In genomic region chr13:92426294-92427051, GRCm38 (mm10) we compare ENCODE assay signal across 9 mouse cellular contexts. TPM values are rescaled to one million over a fixed set of nuclear protein-coding genes. Genes with fewer than 3 reads are reported as not detected.
A peak's percentile ranks its signal among the peaks of the same experiment; 100 is the strongest.
DNase-seq lines count a peak whose midpoint lies in the region; ATAC-seq and TF ChIP-seq lines count a peak whose summit lies in the region.
"Had no signal": no experiment of that assay in that cellular context is flagged by ENCODE, and none has a peak within 500 bp of the region (broad histone marks: within the 10 kb centered on the region; RNA-seq: fewer than 3 reads in every experiment).

No protein-coding gene starts in this region.

- H3K27ac ChIP-seq in ES-Bruce4 (ENCODE audit: insufficient read depth, low read length): no peak overlapping the region
- no peak overlapping the region for H3K27ac ChIP-seq in heart, embryonic 16.5 days (ENCODE audit: low read length)
- no peak overlapping the region; the same call in 1 of the 2 replicates for H3K27ac ChIP-seq in midbrain, embryonic 13.5 days

- DNase-seq in gastrocnemius, postnatal 14 days: peak; percentile 10
- DNase-seq in gastrocnemius, adult 18-20 months (ENCODE audit: low spot score): no peak
- DNase-seq in cerebellum, postnatal 36 days: peak; percentile 45 to 49
- peak; percentile 13 to 24 for DNase-seq in layer of hippocampus, postnatal 25 days (ENCODE audit: extremely low spot score in 1 of 2, low spot score in 1 of 2)
- DNase-seq in urinary bladder, adult 2 months (ENCODE audit: low spot score): no peak

- no peaks in the 10 kb centered on the region for H3K4me1 ChIP-seq in ES-Bruce4 (ENCODE audit: control insufficient read depth, insufficient read depth, low read length)
- peaks cover 12% of the 10 kb centered on the region for H3K4me1 ChIP-seq in heart, embryonic 16.5 days (ENCODE audit: control insufficient read depth, insufficient read depth, low read length)
- peaks cover 18% of the 10 kb centered on the region for H3K4me1 ChIP-seq in midbrain, embryonic 13.5 days (replicated peaks)

- peak overlapping the region; percentile 99 for H3K4me2 ChIP-seq in heart, embryonic 16.5 days (ENCODE audit: low read depth, low read length)
- H3K4me2 ChIP-seq in midbrain, embryonic 13.5 days (replicated peaks): peak overlapping the region; percentile 99

- no peaks in the 10 kb centered on the region for H3K36me3 ChIP-seq in ES-Bruce4 (ENCODE audit: control insufficient read depth, insufficient read depth, low read length, poor library complexity, severe bottlenecking)
- no peaks in the 10 kb centered on the region for H3K36me3 ChIP-seq in heart, embryonic 16.5 days (ENCODE audit: control insufficient read depth, insufficient read depth)
- H3K36me3 ChIP-seq in midbrain, embryonic 13.5 days: no peaks in the 10 kb centered on the region

- H3K27me3 ChIP-seq in ES-Bruce4 (ENCODE audit: control insufficient read depth, insufficient read depth, low read length, poor library complexity, severe bottlenecking): peaks cover 13% of the 10 kb centered on the region
- H3K27me3 ChIP-seq in heart, embryonic 16.5 days (ENCODE audit: control insufficient read depth, insufficient read depth, low read length): peaks cover 49% of the 10 kb centered on the region
- H3K27me3 ChIP-seq in midbrain, embryonic 13.5 days: peaks cover 66% of the 10 kb centered on the region

- TF ChIP-seq CTCF in ES-Bruce4 (IDR thresholded peaks at IDR 0.05; ENCODE audit: low read depth, low read length): no peak

- peak overlapping the region; percentile 74 for H3K4me3 ChIP-seq in ES-Bruce4 (ENCODE audit: low read depth, low read length)
- peak overlapping the region; percentile 68 for H3K4me3 ChIP-seq in heart, embryonic 16.5 days (ENCODE audit: low read length)
- peak overlapping the region; percentile 70 for H3K4me3 ChIP-seq in midbrain, embryonic 13.5 days (replicated peaks)

- peak; percentile 39; the same call in 1 of the 2 replicates for ATAC-seq in heart, embryonic 16.5 days (replicated peaks; ENCODE audit: extremely low read depth, insufficient read depth, low FRiP score)
- peak; percentile 82 for ATAC-seq in midbrain, embryonic 13.5 days

- peak overlapping the region; percentile 42 for H3K9ac ChIP-seq in ES-Bruce4 (ENCODE audit: low read depth, poor library complexity, severe bottlenecking)
- peak overlapping the region; percentile 60 for H3K9ac ChIP-seq in heart, embryonic 16.5 days (ENCODE audit: low read length)
- peak overlapping the region; percentile 70 for H3K9ac ChIP-seq in midbrain, embryonic 13.5 days (replicated peaks)

- no peak for TF ChIP-seq EP300 in ES-Bruce4 (IDR thresholded peaks at IDR 0.05; ENCODE audit: insufficient read depth, low read depth, low read length)

- WGBS in heart, embryonic 16.5 days: under 1% methylated on average over 92 of the region's 92 CpGs
- WGBS in midbrain, embryonic 13.5 days: under 1% methylated on average over 90 of the region's 92 CpGs

- intact Hi-C loops in gastrocnemius, postnatal 14 days (cut with DNase I; ENCODE audit: low total_unique reads): no loop called here

- H3K9me3 ChIP-seq in ES-Bruce4 (replicated peaks; ENCODE audit: control insufficient read depth, insufficient read depth, low read length, poor library complexity, severe bottlenecking): no peaks in the 10 kb centered on the region
- H3K9me3 ChIP-seq in heart, embryonic 16.5 days (replicated peaks; ENCODE audit: control insufficient read depth, low read length): no peaks in the 10 kb centered on the region
- H3K9me3 ChIP-seq in midbrain, embryonic 13.5 days: no peaks in the 10 kb centered on the region

- TF ChIP-seq POLR2A in ES-Bruce4 (IDR thresholded peaks at IDR 0.05; ENCODE audit: insufficient read depth, low read length): no peak

RNA-seq across cellular contexts. Expression of gene Ankrd34b, which starts 0.8 kb away (rescaled TPM):
- not detected for total RNA-seq in gastrocnemius, postnatal 14 days (2021)
- not detected for total RNA-seq in gastrocnemius, adult 18-20 months (2021)
- 0.19 and 0.32 TPM in 2 replicates for polyA plus RNA-seq in ES-Bruce4 (2011; ENCODE audit: insufficient read depth, insufficient read length, low read depth, missing spikeins)
- polyA plus RNA-seq in heart, embryonic 16.5 days (2015; fragmentation: Nextera tagmentation; extraction: Ambion mirVana): 0.12 and 0.16 TPM in 2 replicates
- total RNA-seq in layer of hippocampus, postnatal 25 days (2021): 10 to 100 TPM; 13.7 to 14.2 TPM
- polyA plus RNA-seq in midbrain, embryonic 13.5 days (2015; fragmentation: Nextera tagmentation; extraction: Ambion mirVana): 0.99 and 1.4 TPM in 2 replicates
- polyA plus RNA-seq in urinary bladder, adult 2 months (2012; rRNA removed): not detected in 2 replicates
- polyA plus RNA-seq: C2C12 had no signal

RNA-seq across cellular contexts. Expression of gene Fam151b, which starts 57.3 kb away (rescaled TPM):
- 1 to 10 TPM; 2.4 to 2.5 TPM for total RNA-seq in gastrocnemius, postnatal 14 days (2021)
- total RNA-seq in gastrocnemius, adult 18-20 months (2021): 1 to 10 TPM; 1.8 to 2.5 TPM
- 0.67 and 1.7 TPM in 2 replicates for polyA plus RNA-seq in ES-Bruce4 (2011; ENCODE audit: insufficient read depth, insufficient read length, low read depth, missing spikeins)
- polyA plus RNA-seq in heart, embryonic 16.5 days (2015; fragmentation: Nextera tagmentation; extraction: Ambion mirVana): not detected in 2 replicates
- 10 to 100 TPM; 10.4 to 11.6 TPM for total RNA-seq in layer of hippocampus, postnatal 25 days (2021)
- polyA plus RNA-seq in midbrain, embryonic 13.5 days (2015; fragmentation: Nextera tagmentation; extraction: Ambion mirVana): 0.17 and 0.22 TPM in 2 replicates
- 8.4 and 9.8 TPM in 2 replicates for polyA plus RNA-seq in urinary bladder, adult 2 months (2012; rRNA removed)

Comparison
In these comparisons a context has a peak if more than half of its experiments do, and no peak if none do; other contexts are left out.
1. DNase-seq: peak in gastrocnemius, postnatal 14 days (single experiment), cerebellum, postnatal 36 days (2 of 2) and layer of hippocampus, postnatal 25 days (2 of 2); none in gastrocnemius, adult 18-20 months (single experiment) and urinary bladder, adult 2 months (single experiment).
2. Peak in every context shown above with its lines, with median percentiles within 50 percentile points of each other: H3K4me3 ChIP-seq and H3K9ac ChIP-seq.